Mouse (Mus musculus): Measurements from ENCODE around the gene Piga.

The Piga gene

DNA sequence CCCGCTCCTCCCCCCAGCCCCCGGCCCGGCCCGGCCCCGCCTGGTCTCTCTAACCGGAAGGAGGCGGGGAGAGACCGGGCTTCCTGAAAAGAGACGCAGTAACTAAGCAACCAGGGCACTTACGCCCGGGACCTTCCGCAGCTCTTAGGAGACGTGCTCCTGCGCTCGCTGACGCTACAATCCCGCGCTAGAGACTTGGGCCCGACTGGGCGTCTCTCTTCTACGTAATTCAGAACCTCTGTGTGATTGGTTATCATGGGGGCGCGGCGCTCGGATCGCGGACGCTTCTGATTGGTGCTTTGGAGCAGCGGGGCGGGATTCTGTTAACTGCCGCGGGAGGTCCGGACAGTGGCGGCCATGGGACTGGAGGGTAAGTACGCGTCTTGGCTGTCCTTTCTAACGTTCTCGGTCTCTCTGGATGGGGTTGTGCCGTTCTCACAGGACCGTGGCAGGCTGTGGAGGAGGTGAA lies at the start of gene Piga:
Piga (plus strand) TSS at position 317 of the 469 bp plus-strand sequence.
- DNase-seq (ENCODE audit: low read depth, low spot score): peak; percentile 95

DNA sequence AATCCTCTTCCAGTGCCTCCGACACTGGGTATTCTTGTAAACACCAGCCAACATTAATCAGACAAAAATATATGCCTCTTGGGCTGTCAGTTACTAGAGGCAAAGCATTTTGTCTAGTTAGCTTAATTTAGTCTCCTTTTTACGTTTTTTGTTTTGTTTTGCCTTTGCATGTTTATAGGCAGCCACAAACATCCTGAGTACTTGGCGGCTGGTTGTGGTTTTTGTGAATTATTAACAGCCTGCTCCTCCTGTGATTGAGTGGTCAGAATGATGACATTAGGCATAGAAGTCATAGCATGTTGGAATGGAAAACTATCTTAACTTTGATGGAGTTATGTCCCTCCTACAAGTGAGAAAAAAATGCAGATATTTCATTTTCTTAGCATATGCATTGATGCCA lies 49.0 kb upstream of the Piga start:
- no peak for DNase-seq (ENCODE audit: low read depth, low spot score)

DNA sequence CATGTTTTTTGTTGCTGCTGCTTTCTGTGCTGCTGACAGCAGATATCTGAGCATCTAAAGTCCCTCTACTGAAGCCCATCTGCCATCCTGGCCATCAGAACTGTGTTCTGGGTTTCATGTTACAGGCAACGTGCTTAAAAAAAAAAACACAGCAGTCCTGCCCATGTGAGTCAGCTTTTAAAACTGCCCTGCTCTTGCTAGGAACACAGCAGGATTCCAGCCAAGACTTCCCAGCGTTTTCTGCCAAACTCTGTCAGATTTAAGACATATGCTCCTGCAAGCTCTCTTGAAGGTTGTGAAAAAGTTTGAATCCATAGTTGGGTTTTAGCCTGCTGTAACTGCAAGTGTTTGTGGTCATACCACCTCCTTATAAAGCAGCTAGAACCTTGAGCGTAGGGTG lies 46.5 kb upstream of the Piga start, which contains the start of gene Vegfd:
Vegfd (plus strand) TSS at position 298 of the 400 bp plus-strand sequence.
- DNase-seq (ENCODE audit: low read depth, low spot score): peak; percentile 68

DNA sequence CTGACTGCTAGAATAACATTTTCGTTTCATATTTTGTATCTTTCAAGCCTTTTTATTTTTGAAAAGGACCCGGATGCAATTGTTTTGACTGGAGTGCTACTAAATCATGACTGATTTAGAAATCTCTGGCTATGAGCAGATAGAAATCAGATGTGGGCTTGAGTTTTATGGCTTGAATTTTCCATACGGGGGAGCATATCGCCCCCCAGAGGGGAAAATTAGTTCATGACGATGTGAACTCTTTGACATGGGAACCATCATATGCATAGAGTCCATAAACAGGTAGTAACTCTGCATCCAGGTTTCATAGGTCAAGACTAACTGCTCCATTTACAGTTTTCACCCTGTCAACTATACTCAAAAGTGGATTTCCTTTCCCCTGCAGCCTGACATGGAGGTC lies 45.0 kb upstream of the Piga start:
- no peak for DNase-seq (ENCODE audit: low read depth, low spot score)

DNA sequence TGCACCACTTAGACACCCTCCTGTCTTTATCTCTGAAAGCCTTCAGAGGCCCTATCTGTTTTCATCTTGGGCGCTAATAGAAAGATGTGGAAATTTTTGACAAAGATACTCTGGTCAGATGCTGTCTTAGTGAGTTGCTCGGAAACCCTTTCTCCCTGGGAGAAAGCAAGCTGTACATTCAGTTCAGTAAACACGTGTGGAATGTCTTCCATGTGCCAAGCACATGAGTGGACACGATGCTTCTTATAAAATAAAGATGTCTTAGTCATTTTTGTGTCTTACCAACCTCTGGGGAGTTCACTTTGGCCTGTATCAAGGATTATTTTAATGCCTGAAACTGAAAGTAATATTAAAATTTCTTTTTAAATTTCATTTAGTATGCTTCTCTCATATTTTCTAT lies 39.9 kb upstream of the Piga start:
- no peak for DNase-seq (ENCODE audit: low read depth, low spot score)

DNA sequence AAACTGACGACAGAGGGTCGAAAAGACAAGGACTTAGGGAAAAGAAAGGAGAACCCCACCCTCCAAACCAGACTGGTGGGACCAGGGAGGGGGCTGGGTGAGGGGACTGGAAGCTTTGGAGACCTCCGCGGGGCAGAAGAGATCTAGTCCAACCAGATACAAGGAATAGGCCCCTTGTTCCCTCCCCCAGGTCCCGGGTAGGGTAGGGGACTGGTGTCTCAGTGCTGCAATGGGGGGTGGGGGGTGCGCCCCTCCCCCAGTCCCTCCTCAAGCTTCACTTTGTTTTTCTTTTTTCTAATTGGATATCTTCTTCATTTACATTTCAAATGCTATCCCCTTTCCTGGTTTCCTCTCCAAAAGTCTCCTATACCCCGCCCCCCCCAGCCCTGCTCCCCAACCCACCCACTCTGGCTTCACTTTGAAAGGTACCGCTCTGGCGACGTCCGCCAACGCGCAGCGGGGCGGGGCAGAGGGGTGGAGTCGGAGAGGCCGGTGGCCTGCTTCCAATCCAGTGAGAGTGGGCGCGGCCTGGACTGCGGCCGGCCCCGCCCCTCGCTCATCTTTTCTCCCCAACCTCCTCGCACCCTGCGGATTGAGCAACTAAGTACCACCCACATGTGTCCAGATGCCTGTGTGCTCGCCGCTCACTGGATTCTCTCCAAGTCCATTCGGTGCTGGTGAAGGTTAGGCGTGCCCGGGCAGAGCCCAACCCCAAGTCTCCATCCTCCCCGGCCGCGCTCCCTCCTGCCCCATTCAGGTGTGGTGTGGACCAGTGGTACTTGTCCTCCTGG lies 37.8 kb upstream of the Piga start:
- DNase-seq (ENCODE audit: low read depth, low spot score): no peak

DNA sequence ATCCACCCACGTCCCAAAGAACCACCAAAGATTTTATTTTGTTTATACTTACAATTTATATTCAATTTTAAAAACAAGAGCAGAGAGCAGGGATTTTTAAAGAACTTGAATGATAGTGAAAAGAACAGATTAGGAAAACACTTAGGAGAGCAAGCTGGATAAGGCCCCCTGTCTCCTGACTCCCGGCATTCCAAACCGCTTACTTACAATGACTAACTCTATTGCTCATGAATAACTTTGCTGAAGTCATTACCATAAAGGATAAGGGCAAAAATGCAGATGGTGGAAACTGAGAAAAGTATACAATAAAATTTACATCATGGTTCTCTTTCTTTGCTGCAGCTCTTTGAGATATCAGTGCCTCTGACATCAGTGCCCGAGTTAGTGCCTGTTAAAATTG lies 25.5 kb upstream of the Piga start:
- no peak for DNase-seq (ENCODE audit: low read depth, low spot score)

DNA sequence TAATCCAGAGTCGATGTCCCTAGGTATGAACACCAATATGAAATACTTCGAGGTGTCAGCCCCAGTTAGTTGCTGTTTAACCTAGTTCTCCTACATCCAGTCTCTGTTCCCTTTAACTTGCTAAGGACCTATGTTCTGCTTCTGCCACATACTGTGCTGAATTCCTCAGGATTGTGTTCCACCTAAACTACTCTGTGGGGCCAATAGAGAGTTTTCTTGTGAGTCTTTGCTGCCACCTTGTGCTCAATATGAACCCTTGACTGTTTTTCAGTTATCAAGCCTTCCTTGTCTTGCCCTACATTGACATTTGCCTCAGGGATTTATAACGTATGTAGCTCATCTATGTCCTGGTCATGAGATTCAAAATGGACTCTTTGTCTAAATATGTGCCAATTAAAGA lies 21.1 kb upstream of the Piga start:
- DNase-seq (ENCODE audit: low read depth, low spot score): no peak

DNA sequence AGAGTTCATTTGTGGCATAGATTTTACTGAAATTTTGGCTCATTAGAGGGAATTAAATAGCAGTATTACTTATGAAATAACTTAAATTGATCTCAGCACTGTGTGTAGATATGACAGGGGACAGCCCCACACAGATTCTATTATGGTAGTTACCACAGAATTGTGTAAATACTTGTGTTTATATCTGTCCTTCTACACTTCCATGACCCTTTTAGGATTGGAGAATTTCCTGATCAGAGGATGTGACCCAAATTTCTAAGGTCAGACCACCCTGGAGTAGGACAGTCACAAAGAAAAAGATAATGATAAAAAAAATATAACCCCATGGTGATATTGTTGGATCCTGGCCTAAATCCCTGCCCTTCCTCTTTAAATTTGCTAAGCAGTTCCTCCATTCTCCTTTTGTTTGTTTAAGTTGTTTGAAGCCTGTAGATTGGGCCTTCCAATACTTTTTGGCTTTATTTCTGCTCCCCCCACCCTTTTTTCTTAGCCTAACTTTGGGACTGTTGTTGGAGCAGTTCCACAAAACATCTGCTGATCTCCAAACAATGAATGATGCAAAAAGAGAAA lies 14.4 kb upstream of the Piga start:
- no peak for DNase-seq (ENCODE audit: low read depth, low spot score)

DNA sequence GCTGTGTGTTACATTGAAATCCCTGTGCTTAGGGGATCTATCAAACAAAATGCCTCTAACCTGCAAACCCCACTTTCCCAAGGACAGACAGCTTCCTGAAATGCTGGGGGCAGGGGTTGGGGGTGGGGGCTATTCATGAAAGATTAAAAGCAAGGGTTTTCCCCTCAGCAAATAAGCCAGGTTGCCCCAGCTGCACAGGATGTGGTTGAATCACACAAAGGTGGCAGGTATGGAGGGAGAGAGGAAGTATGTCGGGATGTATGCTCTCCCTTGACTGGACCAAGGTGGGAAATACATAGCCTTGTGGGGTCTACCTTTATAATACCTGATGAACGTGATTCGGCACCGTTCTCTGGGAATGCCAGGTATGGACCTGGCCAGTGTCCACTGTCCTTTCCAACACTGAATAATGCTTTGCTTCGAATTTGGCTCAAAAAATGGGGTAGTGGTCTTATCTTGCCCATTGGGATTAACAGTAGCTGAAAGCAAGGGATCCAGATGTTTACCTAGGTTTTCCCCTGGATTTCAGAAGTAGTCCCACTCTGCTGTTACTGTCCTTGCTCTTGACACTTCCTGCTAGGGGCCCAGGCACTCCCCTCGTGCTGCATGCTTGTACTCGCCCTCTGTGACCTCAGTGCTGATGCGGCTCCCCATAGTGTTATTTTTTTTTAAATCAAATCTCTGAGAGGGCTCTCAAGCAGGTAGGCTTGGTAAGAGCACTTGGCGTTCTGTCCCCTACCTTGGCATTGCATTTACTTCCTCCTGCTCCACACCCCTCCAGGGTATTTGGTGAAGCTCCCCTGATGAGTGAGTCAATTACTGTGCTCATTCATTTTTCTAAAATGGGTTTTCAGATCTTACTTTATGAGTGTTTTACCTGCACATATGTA lies 13.2 kb upstream of the Piga start:
- DNase-seq (ENCODE audit: low read depth, low spot score): no peak

DNA sequence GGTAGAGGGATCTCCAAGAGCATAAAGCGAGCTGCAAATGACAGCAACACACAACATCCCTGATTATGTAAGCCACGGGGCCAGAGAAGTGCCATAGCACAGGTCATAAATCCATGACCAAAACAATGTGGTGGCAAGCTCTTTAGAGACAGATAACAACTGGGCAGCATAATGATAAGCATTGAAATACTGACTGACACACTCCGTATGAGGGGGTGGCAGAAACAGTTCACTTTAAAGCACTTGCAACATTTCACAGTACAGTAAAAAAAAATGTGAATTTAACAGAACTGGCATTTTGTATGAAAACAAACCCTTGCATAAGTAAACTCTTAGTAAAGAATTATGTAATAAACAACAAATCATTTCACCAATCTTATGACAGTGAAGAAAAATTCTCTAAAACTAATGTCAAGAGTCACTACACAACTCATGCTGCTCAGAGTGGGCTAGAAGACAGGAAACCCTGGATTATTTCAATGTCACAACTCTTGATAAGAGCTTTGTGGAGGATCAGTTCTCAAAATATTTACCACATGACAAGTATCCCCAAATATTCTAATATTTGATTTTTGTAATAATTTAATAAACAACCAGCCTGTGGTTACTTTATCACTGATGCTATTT lies 11.2 kb upstream of the Piga start:
- no peak for DNase-seq (ENCODE audit: low read depth, low spot score)

DNA sequence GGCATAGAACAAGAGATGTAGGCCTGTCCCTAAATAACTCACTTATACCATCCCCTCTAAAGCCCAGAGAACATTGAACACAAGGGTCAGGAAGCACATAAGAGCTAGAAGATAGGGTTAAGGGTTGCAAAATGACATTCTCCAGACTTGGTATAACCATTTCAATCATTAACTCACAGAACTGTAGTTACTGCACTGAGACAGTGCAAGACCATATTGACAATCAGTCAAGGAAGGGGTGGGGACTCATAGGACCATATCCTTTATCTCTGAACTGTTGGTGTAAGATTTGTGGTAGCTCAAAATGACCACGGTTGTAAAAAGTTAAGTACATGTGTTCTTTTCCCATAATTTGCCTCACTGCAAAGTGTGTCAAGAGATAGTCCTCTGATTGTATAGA lies 9.0 kb upstream of the Piga start:
- DNase-seq (ENCODE audit: low read depth, low spot score): no peak

DNA sequence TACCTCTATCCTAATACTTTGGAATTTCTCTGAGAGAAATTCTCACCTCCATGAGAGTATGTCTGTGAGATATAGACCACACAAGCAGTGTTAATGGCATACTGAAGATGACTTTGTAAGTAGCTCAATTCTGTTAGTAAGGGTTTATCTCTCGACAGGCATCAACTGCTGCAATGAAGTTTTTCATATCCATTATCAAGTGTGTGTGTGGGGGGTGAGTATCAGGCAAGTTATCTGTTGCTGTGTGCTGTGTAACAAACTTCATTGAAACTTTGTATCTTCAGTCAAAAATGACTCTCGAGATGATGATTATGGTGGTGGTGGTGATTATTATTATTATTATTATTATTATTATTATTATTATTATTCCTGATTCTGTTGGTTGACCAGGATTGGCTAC lies 2.8 kb upstream of the Piga start:
- no peak for DNase-seq (ENCODE audit: low read depth, low spot score)

DNA sequence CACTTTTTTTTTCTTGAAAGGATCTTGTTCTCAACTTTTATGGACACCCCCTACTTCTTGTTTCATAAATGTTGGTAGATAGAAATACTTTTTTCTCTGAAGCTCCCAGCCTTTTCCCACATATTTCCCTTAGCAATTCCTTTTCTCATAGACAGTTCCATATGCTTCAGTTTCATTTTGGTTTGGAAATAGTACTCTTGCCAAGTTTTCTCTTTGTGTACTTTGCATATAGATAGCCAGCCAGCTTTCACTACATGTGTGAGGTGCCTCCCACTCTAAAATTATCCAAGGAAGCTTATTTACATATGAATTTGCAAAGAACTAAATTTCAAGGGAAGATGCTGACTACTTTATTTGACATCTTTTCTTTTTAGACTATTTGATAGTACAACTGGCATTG lies 1.6 kb upstream of the Piga start:
- peak; percentile 76 for DNase-seq (ENCODE audit: low read depth, low spot score)

DNA sequence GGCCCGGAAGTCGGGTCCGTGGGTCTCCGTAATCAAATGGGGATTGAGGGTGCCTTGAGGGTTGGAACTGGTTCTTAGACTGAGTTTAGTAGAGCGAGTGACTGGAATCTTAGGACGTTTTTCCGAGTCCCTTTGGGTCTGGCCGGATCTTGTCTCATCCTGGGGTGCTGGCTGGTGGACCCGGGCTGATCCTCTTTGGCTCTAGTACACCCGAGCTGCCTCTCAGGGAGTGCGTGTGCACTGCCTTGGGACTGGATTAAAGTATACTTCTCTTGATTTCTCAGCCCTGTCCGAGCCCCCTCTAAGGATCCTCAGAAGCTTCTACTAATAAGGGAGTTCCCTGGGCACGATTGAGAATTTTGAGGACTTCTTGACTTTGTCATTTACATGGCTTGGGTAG lies 368 bp downstream of the Piga start:
- DNase-seq (ENCODE audit: low read depth, low spot score): no peak

DNA sequence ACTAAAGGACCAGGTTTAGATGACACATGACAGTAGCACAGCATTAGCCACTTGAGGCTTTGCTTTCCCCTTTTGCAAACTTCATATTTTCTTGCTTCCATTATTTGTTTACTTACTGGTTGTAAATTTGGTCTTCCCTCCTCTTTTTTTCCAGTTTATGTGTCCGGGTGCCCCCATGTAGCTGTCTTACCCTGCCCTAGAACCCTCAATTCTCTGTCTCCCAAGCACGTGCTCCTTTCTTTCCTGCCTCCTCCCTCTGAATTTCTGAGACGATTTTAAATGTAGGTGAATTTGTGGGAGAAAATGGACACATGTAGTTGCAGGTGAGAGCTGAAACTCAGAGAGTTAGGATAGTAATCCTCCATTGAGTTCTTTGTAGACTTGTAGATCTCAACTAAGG lies 931 bp downstream of the Piga start:
- no peak for DNase-seq (ENCODE audit: low read depth, low spot score)

DNA sequence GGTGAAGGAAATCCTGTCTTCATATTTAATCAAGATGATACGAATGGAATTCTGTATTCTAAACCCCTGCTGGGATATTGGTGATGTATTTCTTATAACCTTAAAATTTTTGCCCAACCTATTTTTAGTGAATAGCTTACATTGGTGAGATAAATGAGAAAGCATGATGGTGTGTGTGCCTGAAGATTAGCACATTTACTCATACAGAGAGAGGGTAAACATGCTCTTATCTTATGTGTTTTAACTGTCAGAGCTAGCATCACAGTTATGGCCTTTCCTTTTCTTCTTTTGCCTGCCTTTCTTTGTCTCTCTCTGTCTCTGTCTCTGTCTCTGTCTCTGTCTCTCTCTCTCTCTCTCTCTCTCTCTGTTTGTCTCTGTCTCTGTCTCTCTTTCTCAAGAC lies 5.2 kb downstream of the Piga start:
- DNase-seq (ENCODE audit: low read depth, low spot score): no peak

DNA sequence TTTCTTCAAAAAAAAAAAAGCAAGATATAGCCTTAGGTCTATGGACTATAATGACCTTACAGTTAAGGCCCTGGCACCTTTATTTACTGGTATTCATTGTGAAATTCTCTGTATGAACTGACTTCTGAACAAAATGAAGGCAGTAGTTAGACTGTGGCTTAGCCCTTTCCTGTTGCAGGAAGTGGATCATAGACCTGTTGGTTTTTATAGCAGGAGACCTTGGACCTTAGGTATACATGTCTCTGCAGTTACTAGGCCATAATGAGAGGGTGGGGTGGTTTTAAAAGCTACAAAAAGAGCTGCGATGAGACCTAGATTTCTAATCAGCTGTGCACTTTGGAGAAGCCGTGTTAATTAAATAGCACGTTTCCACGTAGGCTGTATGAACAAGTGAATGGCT lies 7.7 kb downstream of the Piga start:
- DNase-seq (ENCODE audit: low read depth, low spot score): no peak

DNA sequence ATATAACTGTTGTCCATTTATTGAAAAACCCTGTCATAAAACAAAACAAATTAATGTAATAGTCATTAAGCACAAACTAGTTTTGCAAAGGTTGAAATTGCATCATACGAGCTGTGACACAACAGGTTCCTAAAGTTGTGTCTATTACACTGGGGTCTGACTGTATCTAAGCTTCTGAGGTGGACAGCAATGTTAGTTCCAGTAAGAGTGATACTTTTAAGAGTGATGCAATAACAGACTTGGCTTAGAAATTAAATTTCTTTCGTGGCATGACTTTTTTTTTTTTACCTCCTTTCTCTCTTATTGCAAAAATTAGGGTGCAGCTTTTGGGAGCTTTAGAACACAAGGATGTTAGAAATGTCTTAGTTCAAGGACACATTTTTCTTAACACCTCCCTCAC lies 8.6 kb downstream of the Piga start:
- no peak for DNase-seq (ENCODE audit: low read depth, low spot score)

DNA sequence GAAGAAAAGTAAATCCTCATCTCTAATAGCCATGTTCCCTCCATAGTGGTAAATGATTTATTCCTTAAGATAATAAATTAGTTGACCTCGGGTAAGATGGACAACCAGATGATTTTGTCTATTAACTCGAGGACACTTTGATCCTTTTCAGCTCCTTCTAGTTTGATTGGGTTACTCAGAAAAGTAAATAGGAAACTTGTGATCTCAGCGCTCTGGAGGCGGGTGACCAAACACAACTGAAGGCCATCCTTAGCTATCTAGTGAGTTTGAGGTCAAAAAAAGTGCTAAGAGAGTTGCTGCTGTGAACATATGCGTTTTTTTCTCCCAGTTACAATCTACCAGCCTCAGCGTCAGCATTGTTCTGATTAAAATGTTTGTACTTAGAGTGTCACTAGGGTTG lies 11.0 kb downstream of the Piga start:
- DNase-seq (ENCODE audit: low read depth, low spot score): no peak

DNA sequence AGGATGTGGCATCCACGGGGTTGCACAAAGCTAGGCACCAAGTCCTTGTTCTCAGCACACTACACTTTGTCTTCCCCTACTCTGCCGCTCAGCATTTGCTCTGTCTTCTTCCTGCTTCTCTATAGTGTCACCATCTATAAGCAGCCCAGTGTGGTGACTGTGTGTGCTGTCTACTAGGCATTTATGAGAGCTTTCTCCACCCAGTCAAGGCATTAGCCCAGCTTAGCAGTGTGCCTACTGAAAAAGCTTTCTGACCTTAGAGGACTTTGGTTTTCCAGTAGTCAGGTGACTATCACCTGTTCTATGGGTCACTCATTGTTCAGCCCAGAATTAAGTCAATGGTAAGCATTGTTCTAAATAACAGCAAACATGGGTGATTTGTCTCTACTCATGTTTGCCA lies 11.5 kb downstream of the Piga start:
- no peak for DNase-seq (ENCODE audit: low read depth, low spot score)

DNA sequence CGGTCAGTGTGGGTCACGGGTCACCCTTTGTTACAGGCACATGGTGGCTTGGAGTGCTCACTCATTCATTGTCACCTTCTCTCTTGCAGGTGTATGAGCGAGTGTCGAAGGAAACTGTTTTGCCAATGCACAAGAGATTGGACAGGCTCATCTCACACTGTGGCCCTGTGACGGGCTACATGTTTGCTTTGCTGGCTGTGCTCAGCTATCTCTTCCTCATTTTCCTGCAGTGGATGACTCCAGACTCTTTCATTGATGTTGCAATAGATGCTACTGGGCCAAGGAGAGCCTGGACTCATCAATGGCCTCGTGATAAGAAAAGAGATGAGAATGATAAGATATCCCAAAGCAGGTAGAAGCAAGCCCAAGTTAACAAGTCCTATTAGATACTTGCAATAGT lies 12.0 kb downstream of the Piga start:
- DNase-seq (ENCODE audit: low read depth, low spot score): no peak
